Mouse (Mus musculus) erythroid progenitor cell, adult 5-6 weeks (primary cell): ENCODE data around the gene Pecam1. TPM values are rescaled to one million over a fixed set of nuclear protein-coding genes. Genes with fewer than 3 reads are reported as not detected.
"Not testable (repeated sequence)": the region's sequence is repeated elsewhere in the genome, so short reads cannot be mapped to it uniquely, and the experiment has no call there.

Experiments used
- ATAC-seq: replicated peaks from 2 replicates; pipeline ENCODE4 v1.8.0; 2016; ENCODE audit warnings: moderate number of reproducible peaks, mild to moderate bottlenecking, moderate TSS enrichment, inconsistent platforms; ENCODE audit not compliant: poor library complexity, low FRiP score, severe bottlenecking
- total RNA-seq, 2 experiments: library from RNA; stranded (forward) in 1 of 2; stranded (reverse) in 1 of 2; fragments of 150-400 nt in 1 of 2; fragments of 186-747, 209-891 nt in 1 of 2; gene quantifications; 2 replicates each; pipeline versions ENCODE4 v1.2.3 to v1.2.4; 2015 to 2017; ENCODE audit warnings: low replicate concordance in 2 of 2

The Pecam1 gene
- total RNA-seq, 2 experiments from 2014 or later = 5.5 to 7.1 TPM

- no peak for ATAC-seq
Observed at GRCm38 (mm10) chr11:106672919-106673505, 77.4 kb downstream of the Pecam1 start.

- ATAC-seq = no peak
Observed at GRCm38 (mm10) chr11:106671801-106672200, 78.6 kb downstream of the Pecam1 start.

- no peak for ATAC-seq
Observed at GRCm38 (mm10) chr11:106670951-106671478, 79.4 kb downstream of the Pecam1 start.

- no peak for ATAC-seq
Observed at GRCm38 (mm10) chr11:106670266-106670665, 80.2 kb downstream of the Pecam1 start.

- ATAC-seq = no peak
Observed at GRCm38 (mm10) chr11:106669873-106670173, 80.6 kb downstream of the Pecam1 start.

- no peak for ATAC-seq
Observed at GRCm38 (mm10) chr11:106669102-106669872, 81.1 kb downstream of the Pecam1 start.

GRCm38 (mm10) chr11:106668336-106668735 is 82.1 kb downstream of the Pecam1 start:
- no peak for ATAC-seq

GRCm38 (mm10) chr11:106667855-106668254 is 82.6 kb downstream of the Pecam1 start:
- no peak; the same call in 1 of the 2 replicates for ATAC-seq

- ATAC-seq = no peak
Observed at GRCm38 (mm10) chr11:106666470-106667107, 83.8 kb downstream of the Pecam1 start.

GRCm38 (mm10) chr11:106665841-106666240 is 84.6 kb downstream of the Pecam1 start:
- no peak for ATAC-seq

GRCm38 (mm10) chr11:106665328-106665727 is 85.1 kb downstream of the Pecam1 start:
- ATAC-seq = no peak

GRCm38 (mm10) chr11:106664691-106665090 is 85.7 kb downstream of the Pecam1 start:
- no peak for ATAC-seq

- no peak for ATAC-seq
Observed at GRCm38 (mm10) chr11:106663838-106664237, 86.6 kb downstream of the Pecam1 start.

- ATAC-seq = no peak
Observed at GRCm38 (mm10) chr11:106662634-106663407, 87.6 kb downstream of the Pecam1 start.

- ATAC-seq = no peak
Observed at GRCm38 (mm10) chr11:106660453-106661081, 89.9 kb downstream of the Pecam1 start.

- ATAC-seq = no peak
Observed at GRCm38 (mm10) chr11:106659598-106660295, 90.7 kb downstream of the Pecam1 start.

GRCm38 (mm10) chr11:106658051-106658880 is 92.2 kb downstream of the Pecam1 start:
- no peak for ATAC-seq

- not testable (repeated sequence) for ATAC-seq
Observed at GRCm38 (mm10) chr11:106656896-106657498, 93.4 kb downstream of the Pecam1 start.
